Mouse (Mus musculus) gastrocnemius, postnatal 4 days (tissue): ENCODE measurements around the gene Bdh2. TPM values are rescaled to one million over a fixed set of nuclear protein-coding genes. Genes with fewer than 3 reads are reported as not detected.

Experiments
- DNase-seq, 2 experiments: peaks; one replicate each; pipeline ENCODE4 v3.0.0; 2021 to 2022; ENCODE audit warnings: low spot score in 2 of 2, mixed read lengths in 2 of 2
- long read RNA-seq, 2 experiments: library from polyadenylated mRNA; stranded (forward); transcript quantifications; one replicate each; pipeline ENCODE4 v2.0.0; 2021
- total RNA-seq, 2 experiments: library from RNA; stranded (reverse); gene quantifications; 2 replicates each; pipeline ENCODE4 v1.2.3; 2021

Bdh2 gene
- total RNA-seq, result 1 to 10 TPM; 5.8 to 6.4 TPM
- long read RNA-seq, experiment 1, partial matches to known transcripts, result 0 of 4 reads
- long read RNA-seq, experiment 1, other reads (novel, unspliced or antisense), result 0 of 4 reads
- long read RNA-seq, experiment 2, partial matches to known transcripts, result 1 of 5 reads
- long read RNA-seq, experiment 2, other reads (novel, unspliced or antisense), result 1 of 5 reads

- DNase-seq, result peak; percentile 42 to 74
These were observed at the start of gene Bdh2 for GRCm38 (mm10) chr3:135280669-135281415. Gene Bdh2, plus strand, starts transcription at chr3:135281221.

GRCm38 (mm10) chr3:135232058-135232457 lies 49.0 kb upstream of the Bdh2 start:
- no peak for DNase-seq

GRCm38 (mm10) chr3:135232462-135232861 lies 48.6 kb upstream of the Bdh2 start:
- no peak for DNase-seq

- no peak for DNase-seq
These were observed 35.3 kb upstream of the Bdh2 start for GRCm38 (mm10) chr3:135245733-135246132.

- DNase-seq, result no peak
These were observed 34.2 kb upstream of the Bdh2 start for GRCm38 (mm10) chr3:135246828-135247227.

GRCm38 (mm10) chr3:135249104-135249503 lies 31.9 kb upstream of the Bdh2 start:
- DNase-seq, result no peak

GRCm38 (mm10) chr3:135251825-135252224 lies 29.2 kb upstream of the Bdh2 start:
- DNase-seq, result no peak

- DNase-seq, result no peak
These were observed 26.2 kb upstream of the Bdh2 start for GRCm38 (mm10) chr3:135254784-135255183.

GRCm38 (mm10) chr3:135258919-135259318 lies 22.1 kb upstream of the Bdh2 start:
- DNase-seq, result no peak

- DNase-seq, result no peak
These were observed 20.8 kb upstream of the Bdh2 start for GRCm38 (mm10) chr3:135260233-135260632.

GRCm38 (mm10) chr3:135268616-135269015 lies 12.4 kb upstream of the Bdh2 start:
- DNase-seq, result no peak

GRCm38 (mm10) chr3:135269391-135269990 lies 11.5 kb upstream of the Bdh2 start:
- DNase-seq, result no peak

- DNase-seq, result peak in 1 of 2 experiments; percentile 46
These were observed 8.4 kb upstream of the Bdh2 start for GRCm38 (mm10) chr3:135272627-135273026.

- DNase-seq, result no peak
These were observed 8.0 kb upstream of the Bdh2 start for GRCm38 (mm10) chr3:135273047-135273446.

- no peak for DNase-seq
These were observed 861 bp upstream of the Bdh2 start for GRCm38 (mm10) chr3:135280160-135280559.

- no peak for DNase-seq
These were observed 680 bp downstream of the Bdh2 start for GRCm38 (mm10) chr3:135281701-135282100.

GRCm38 (mm10) chr3:135285256-135285655 lies 4.2 kb downstream of the Bdh2 start:
- no peak for DNase-seq

GRCm38 (mm10) chr3:135285807-135286206 lies 4.8 kb downstream of the Bdh2 start:
- no peak for DNase-seq

- no peak for DNase-seq
These were observed 7.2 kb downstream of the Bdh2 start for GRCm38 (mm10) chr3:135288138-135288750.

- no peak for DNase-seq
These were observed 8.1 kb downstream of the Bdh2 start for GRCm38 (mm10) chr3:135289148-135289547.

- no peak for DNase-seq
These were observed 9.4 kb downstream of the Bdh2 start for GRCm38 (mm10) chr3:135290249-135290894.
